Mouse (Mus musculus) ES-E14 (cell line): Measurements from ENCODE around the gene Clstn1. TPM values are rescaled to one million over a fixed set of nuclear protein-coding genes. Genes with fewer than 3 reads are reported as not detected.

Experiments used
- DNase-seq: peaks from one replicate; pipeline ENCODE4 v3.0.0-alpha.2; 2013; ENCODE audit warnings: low read depth, low spot score
- H3K27ac ChIP-seq: 2 replicates; pipeline ENCODE4 v1.5.1; 2012; ENCODE audit warnings: low read depth, mild to moderate bottlenecking, low read length, moderate library complexity, mixed read lengths; ENCODE audit not compliant: poor library complexity, insufficient read depth, severe bottlenecking
- H3K36me3 ChIP-seq: 2 replicates; pipeline ENCODE4 v1.6.1; 2012; ENCODE audit warnings: mild to moderate bottlenecking, low read length, moderate library complexity, mixed read lengths; ENCODE audit not compliant: control insufficient read depth, poor library complexity, insufficient read depth, severe bottlenecking
- H3K4me1 ChIP-seq, 2 experiments: fragments of 150-350 bp in 1 of 2; sonication (generic) in 1 of 2; 2 replicates each; pipeline ENCODE4 v1.6.1; 2012; ENCODE audit warnings: low read length in 2 of 2, mild to moderate bottlenecking in 1 of 2, mixed read lengths in 1 of 2; ENCODE audit not compliant: control insufficient read depth in 2 of 2, insufficient read depth in 2 of 2, poor library complexity in 1 of 2
- H3K4me3 ChIP-seq, 2 experiments: fragments of 150-350 bp in 1 of 2; sonication (generic) in 1 of 2; 2 replicates each; pipeline ENCODE4 v1.5.1; 2012; ENCODE audit warnings: low read length in 2 of 2, low read depth in 1 of 2, mild to moderate bottlenecking in 1 of 2, mixed read lengths in 1 of 2; ENCODE audit not compliant: insufficient read depth in 1 of 2, poor library complexity in 1 of 2, severe bottlenecking in 1 of 2
- H3K9ac ChIP-seq: 2 replicates; pipeline ENCODE4 v1.6.1; 2012; ENCODE audit warnings: low read depth, mild to moderate bottlenecking, low read length, mixed read lengths; ENCODE audit not compliant: poor library complexity, insufficient read depth, severe bottlenecking
- H3K9me3 ChIP-seq: fragments of 150-350 bp; sonication (generic); 2 replicates; pipeline ENCODE4 v1.6.1; 2012; ENCODE audit warnings: low read depth, mild to moderate bottlenecking, low read length; ENCODE audit not compliant: control insufficient read depth, insufficient read depth
- CHD2 ChIP-seq: IDR thresholded peaks from 2 replicates; pipeline ENCODE4 v1.6.1; 2014; ENCODE audit warnings: mild to moderate bottlenecking, low read depth, low read length, inconsistent platforms
- HCFC1 ChIP-seq: IDR thresholded peaks from 2 replicates; pipeline ENCODE4 v1.6.1; 2012; ENCODE audit warnings: low read length, inconsistent platforms, borderline replicate concordance; ENCODE audit not compliant: insufficient read depth
- MAFK ChIP-seq: IDR thresholded peaks from 2 replicates; pipeline ENCODE4 v1.6.1; 2014; ENCODE audit warnings: mild to moderate bottlenecking, low read depth, low read length, inconsistent platforms; ENCODE audit not compliant: insufficient read depth
- ZC3H11A ChIP-seq: IDR thresholded peaks from 2 replicates; pipeline ENCODE4 v1.6.1; 2012; ENCODE audit warnings: low read depth, mild to moderate bottlenecking, inconsistent platforms, low read length, borderline replicate concordance
- ZNF384 ChIP-seq: IDR thresholded peaks from 2 replicates; pipeline ENCODE4 v1.6.1; 2012; ENCODE audit warnings: low read depth, low read length, inconsistent platforms
- in situ Hi-C, 2 experiments: fragments of 600-800 bp; cut with MboI; formaldehyde crosslinking; loops; one replicate each; pipeline ENCODE4 v1.15.1; 2025; ENCODE audit warnings: low sequenced_read_pairs in 2 of 2, inconsistent platforms in 1 of 2; ENCODE audit not compliant: unreplicated experiment in 2 of 2
- total RNA-seq: library from RNA; depleted of rRNA; stranded (reverse); fragments of 300-350 nt; gene quantifications from 2 replicates; pipeline ENCODE4 v1.2.3, GENCODE M21; 2012

Clstn1 gene
- total RNA-seq, 1 experiment: 115 TPM

GRCm38 (mm10) chr4:149549221-149549925, 36.9 kb upstream of the Clstn1 start:
- Histone ChIP-seq H3K27ac (no peak overlapping the region), H3K4me3 (no peak overlapping the region), H3K9me3 (no peaks in the 10 kb centered on the region), H3K36me3 (no peaks in the 10 kb centered on the region; the same call in 1 of the 2 replicates), H3K4me1 (peaks cover 0 to 4% of the 10 kb centered on the region in 2 experiments; a peak in 1 of 4 replicates), H3K9ac (no peak overlapping the region)
- peak; percentile 75 for DNase-seq
- in situ Hi-C loops: no loop called here
- TF ChIP-seq HCFC1: no peak
- TF ChIP-seq MAFK: peak; percentile 63
- no peak for TF ChIP-seq CHD2
- peak; percentile 55 for TF ChIP-seq ZC3H11A
- no peak for TF ChIP-seq ZNF384

DNA sequence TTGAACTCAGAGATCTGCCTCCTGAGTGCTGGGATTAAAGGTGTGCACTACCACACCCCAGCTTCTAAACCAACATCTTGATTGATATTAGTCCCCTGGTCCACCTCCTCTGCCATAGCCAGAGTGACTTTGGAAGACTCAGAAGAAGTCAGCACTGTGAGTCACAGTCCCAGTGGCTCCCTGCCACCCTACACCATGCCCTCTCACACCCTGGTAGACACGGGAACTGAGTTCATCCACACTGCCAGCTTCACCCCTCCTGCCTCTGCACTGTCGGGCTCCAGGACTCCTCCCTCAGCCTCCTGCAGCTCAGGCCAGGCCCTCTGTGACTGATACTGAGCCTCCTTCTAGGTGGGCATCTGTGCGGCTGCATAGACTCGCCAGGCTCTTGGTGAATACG, 35.4 kb upstream of the Clstn1 start:
- H3K9ac ChIP-seq: no peak overlapping the region
- no peak overlapping the region for H3K27ac ChIP-seq
- H3K36me3 ChIP-seq: no peaks in the 10 kb centered on the region; the same call in 1 of the 2 replicates
- in situ Hi-C loops: no loop called here
- DNase-seq: no peak
- TF ChIP-seq MAFK (no peak), ZNF384 (no peak), CHD2 (no peak), ZC3H11A (no peak), HCFC1 (no peak)
- H3K4me1 ChIP-seq: peaks cover 0 to 4% of the 10 kb centered on the region in 2 experiments; a peak in 1 of 4 replicates
- H3K9me3 ChIP-seq: no peaks in the 10 kb centered on the region
- H3K4me3 ChIP-seq: no peak overlapping the region

- Histone ChIP-seq H3K9me3 (no peaks in the 10 kb centered on the region), H3K4me3 (no peak overlapping the region), H3K9ac (no peak overlapping the region), H3K4me1 (0 out of 4 replicates have a peak, but pooled peaks cover 0 to 2% of the 10 kb centered on the region in 2 experiments), H3K36me3 (no peaks in the 10 kb centered on the region; the same call in 1 of the 2 replicates), H3K27ac (no peak overlapping the region)
- no peak for TF ChIP-seq CHD2
- no peak for TF ChIP-seq ZC3H11A
- TF ChIP-seq HCFC1: no peak
- TF ChIP-seq MAFK: no peak
- no peak for TF ChIP-seq ZNF384
- no peak for DNase-seq
- in situ Hi-C loops: no loop called here
Observed at GRCm38 (mm10) chr4:149551696-149552095, 34.6 kb upstream of the Clstn1 start.

DNA sequence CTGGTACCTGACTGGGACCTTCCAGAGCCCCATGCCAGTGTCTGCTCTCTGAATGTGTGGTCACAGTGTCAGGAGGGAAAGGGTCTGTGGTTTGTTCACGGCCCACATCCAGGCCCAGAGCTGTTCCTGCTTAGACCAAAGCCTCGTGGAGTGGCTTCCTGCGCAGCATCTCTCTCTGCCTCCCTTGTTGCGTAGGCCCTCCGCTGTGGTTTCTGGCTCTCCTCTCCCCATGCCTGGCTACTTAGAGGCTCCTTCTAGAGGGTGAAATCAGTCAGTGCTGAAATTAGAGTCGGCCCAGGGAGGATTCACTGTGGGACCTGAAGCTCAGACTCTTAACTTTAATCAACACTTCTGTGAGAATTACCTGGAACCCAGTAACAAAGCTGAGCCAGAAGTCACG, 32.4 kb upstream of the Clstn1 start:
- Histone ChIP-seq H3K36me3 (no peaks in the 10 kb centered on the region; the same call in 1 of the 2 replicates), H3K9ac (no peak overlapping the region), H3K4me1 (no peaks in the 10 kb centered on the region), H3K27ac (no peak overlapping the region), H3K9me3 (no peaks in the 10 kb centered on the region), H3K4me3 (no peak overlapping the region)
- in situ Hi-C loops: no loop called here
- DNase-seq: no peak
- TF ChIP-seq CHD2 (no peak), ZC3H11A (no peak), MAFK (no peak), ZNF384 (no peak), HCFC1 (no peak)

DNA sequence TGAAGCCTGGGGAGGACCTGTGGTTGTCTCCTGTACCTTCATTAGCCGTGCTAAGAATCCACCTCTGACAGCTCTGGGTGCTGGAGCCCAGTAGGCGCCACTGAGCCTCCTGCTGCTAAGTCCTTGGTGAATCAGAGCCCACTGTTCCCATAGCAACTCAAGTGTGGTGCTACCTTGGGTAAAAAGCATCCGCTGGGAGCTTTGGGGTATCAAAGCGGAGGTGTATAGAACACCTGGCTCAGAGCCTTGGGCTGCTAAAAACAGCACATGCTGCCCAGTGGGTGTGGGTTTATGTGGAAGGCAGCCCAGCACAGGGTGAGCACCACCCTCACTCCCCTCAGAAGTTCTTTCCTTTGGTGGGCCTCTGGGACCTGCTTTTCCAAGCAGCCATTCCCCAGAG, 30.2 kb upstream of the Clstn1 start:
- in situ Hi-C loops: no loop called here
- no peak for TF ChIP-seq HCFC1
- no peak for TF ChIP-seq MAFK
- TF ChIP-seq ZC3H11A: no peak
- TF ChIP-seq CHD2: no peak
- TF ChIP-seq ZNF384: no peak
- no peaks in the 10 kb centered on the region; the same call in 1 of the 2 replicates for H3K36me3 ChIP-seq
- no peaks in the 10 kb centered on the region for H3K9me3 ChIP-seq
- DNase-seq: no peak
- no peaks in the 10 kb centered on the region for H3K4me1 ChIP-seq
- H3K27ac ChIP-seq: no peak overlapping the region
- H3K4me3 ChIP-seq: no peak overlapping the region
- H3K9ac ChIP-seq: no peak overlapping the region
